Mouse (Mus musculus) brain, embryonic 18.5 days (tissue): Measurements from ENCODE around the gene Cfap77.

Source experiments
- DNase-seq: peaks from one replicate; pipeline ENCODE4 v3.0.0-alpha.2; 2012; ENCODE audit warnings: low read depth, low spot score

Gene Cfap77

GRCm38 (mm10) chr2:29051932-29052331 lies 2.9 kb downstream of the Cfap77 start:
- no peak for DNase-seq

- no peak for DNase-seq
These were observed 8.7 kb downstream of the Cfap77 start for GRCm38 (mm10) chr2:29046151-29046550.

GRCm38 (mm10) chr2:29042124-29042523 lies 12.7 kb downstream of the Cfap77 start:
- DNase-seq = no peak

GRCm38 (mm10) chr2:29041477-29041768 lies 13.4 kb downstream of the Cfap77 start:
- DNase-seq = no peak

- no peak for DNase-seq
These were observed 14.0 kb downstream of the Cfap77 start for GRCm38 (mm10) chr2:29040594-29041476.

GRCm38 (mm10) chr2:29039741-29040140 lies 15.1 kb downstream of the Cfap77 start:
- DNase-seq = no peak

- no peak for DNase-seq
These were observed 19.2 kb downstream of the Cfap77 start for GRCm38 (mm10) chr2:29035698-29036097.

- DNase-seq = no peak
These were observed 20.1 kb downstream of the Cfap77 start for GRCm38 (mm10) chr2:29034542-29035475.

- DNase-seq = no peak
These were observed 22.9 kb downstream of the Cfap77 start for GRCm38 (mm10) chr2:29031951-29032350.

GRCm38 (mm10) chr2:29030048-29030734 lies 24.7 kb downstream of the Cfap77 start:
- DNase-seq = peak; percentile 36

GRCm38 (mm10) chr2:29025284-29025683 lies 29.6 kb downstream of the Cfap77 start:
- no peak for DNase-seq

GRCm38 (mm10) chr2:29023001-29023400 lies 31.9 kb downstream of the Cfap77 start:
- DNase-seq = no peak

- no peak for DNase-seq
These were observed 33.8 kb downstream of the Cfap77 start for GRCm38 (mm10) chr2:29021025-29021424.

GRCm38 (mm10) chr2:29018680-29019079 lies 36.2 kb downstream of the Cfap77 start:
- DNase-seq = no peak

GRCm38 (mm10) chr2:29016599-29017587 lies 38.0 kb downstream of the Cfap77 start:
- DNase-seq = no peak

GRCm38 (mm10) chr2:29012523-29012922 lies 42.3 kb downstream of the Cfap77 start:
- DNase-seq = no peak

- DNase-seq = no peak
These were observed 47.2 kb downstream of the Cfap77 start for GRCm38 (mm10) chr2:29007656-29008055.

- DNase-seq = no peak
These were observed 48.3 kb downstream of the Cfap77 start for GRCm38 (mm10) chr2:29006455-29007034.

- DNase-seq = no peak
These were observed 50.8 kb downstream of the Cfap77 start for GRCm38 (mm10) chr2:29004037-29004436.

GRCm38 (mm10) chr2:28998246-28998645 lies 56.6 kb downstream of the Cfap77 start:
- DNase-seq = no peak
